Mouse (Mus musculus): ENCODE data around the gene Slmap.
"Not testable (repeated sequence)": the region's sequence is repeated elsewhere in the genome, so short reads cannot be mapped to it uniquely, and the experiment has no call there.

Gene Slmap

GRCm38 (mm10) chr14:26466544-26467125 is 68.1 kb downstream of the Slmap start:
- no peak for DNase-seq

- DNase-seq = no peak
Observed at GRCm38 (mm10) chr14:26465898-26466297, 68.8 kb downstream of the Slmap start.

GRCm38 (mm10) chr14:26459516-26459915 is 75.2 kb downstream of the Slmap start:
- DNase-seq = no peak

- peak; percentile 62 for DNase-seq
Observed at GRCm38 (mm10) chr14:26454851-26455250, 79.9 kb downstream of the Slmap start.

DNA sequence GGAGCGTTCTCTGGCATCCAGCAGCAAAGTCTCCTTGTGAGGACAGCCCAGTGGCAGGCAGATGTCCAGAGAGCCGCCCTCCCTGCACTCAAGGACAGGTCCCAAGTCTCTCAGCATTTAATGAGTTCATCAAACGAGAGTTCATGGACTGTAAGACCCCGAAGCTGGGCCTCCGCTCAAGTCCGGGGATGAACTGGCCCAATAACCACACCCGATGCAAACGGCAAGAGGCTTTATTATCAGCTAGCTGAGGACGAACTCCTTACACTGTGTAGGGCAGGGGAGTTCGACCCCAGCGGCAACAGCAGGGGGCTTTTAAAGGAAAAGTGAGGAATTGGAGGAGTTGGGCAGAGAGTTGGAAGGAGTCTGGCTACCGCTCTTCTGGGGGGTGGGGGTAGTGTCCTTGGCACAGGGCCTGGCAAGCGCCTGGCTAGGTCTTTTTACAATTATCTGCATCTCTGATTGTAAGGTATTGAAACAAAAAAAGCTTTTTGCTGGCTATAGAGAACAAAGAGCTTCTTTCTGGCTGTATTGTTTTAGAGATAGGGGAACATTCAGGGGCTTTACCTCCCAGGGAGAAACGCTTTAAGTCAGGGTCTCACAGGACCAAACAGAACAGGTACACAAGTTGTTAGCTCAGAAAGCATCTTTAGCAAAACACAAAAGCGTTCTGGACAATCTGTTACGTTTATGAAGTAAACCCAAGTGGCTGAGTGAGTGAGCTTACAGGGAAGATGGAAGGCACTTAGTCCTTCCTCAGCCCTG is 84.5 kb downstream of the Slmap start:
- DNase-seq = peak; percentile 10

DNA sequence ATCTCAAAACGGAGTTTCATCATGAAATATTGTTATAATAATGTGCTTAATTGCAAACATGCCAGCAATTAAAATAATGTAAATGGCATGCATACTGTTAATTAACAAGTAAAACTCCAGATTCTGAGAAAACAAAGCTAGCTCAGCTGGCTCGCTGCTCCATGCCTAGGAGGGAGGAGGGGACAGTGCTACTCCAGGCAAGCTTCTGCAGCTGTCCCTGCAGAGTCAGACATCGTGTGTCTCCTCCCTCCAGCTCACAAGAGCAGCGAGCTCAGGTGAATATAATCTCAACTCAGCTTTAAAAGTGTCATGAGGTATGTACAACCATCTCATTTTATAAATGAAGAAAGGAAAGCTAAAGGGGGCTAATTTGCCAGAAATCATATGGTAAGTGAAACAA is 86.2 kb downstream of the Slmap start:
- DNase-seq = no peak

GRCm38 (mm10) chr14:26447223-26447622 is 87.5 kb downstream of the Slmap start:
- no peak for DNase-seq

GRCm38 (mm10) chr14:26446538-26446937 is 88.2 kb downstream of the Slmap start:
- no peak for DNase-seq

- no peak for DNase-seq
Observed at GRCm38 (mm10) chr14:26442534-26442933, 92.2 kb downstream of the Slmap start.

DNA sequence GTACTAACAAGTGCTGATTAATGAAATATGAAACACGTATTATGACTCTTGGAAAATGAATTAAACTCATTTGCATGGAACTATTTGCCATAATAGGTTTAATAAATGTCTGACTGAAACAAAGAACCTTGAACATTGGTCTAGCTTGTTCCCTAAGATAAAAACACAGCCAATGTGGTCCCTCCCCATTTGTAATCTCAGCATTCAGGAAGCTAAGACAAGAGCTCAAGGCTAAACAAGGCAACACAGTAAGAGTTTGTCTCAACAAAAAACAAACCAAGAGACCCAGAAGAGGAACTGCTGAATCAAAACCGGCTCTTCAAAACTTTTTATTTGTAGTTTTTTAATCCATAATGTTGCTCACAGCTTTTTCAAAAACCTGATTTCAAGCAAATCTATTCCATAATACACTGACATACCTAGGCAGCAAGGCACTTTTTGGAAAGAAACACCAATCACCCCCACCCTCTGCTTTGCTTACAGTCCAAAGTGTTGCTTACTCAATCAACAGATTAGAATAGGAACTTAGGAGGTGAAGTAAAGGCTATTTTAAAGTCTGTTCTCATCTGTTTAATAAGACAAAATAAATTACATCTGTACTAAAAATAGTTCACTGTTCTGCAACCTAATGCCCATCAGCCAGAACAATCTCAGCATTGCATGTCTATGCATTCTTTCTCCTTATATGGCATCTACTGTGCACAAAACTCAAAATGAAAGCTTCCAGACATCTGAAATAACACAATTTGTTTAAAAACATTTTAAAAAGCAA is 93.5 kb downstream of the Slmap start:
- DNase-seq = no peak

DNA sequence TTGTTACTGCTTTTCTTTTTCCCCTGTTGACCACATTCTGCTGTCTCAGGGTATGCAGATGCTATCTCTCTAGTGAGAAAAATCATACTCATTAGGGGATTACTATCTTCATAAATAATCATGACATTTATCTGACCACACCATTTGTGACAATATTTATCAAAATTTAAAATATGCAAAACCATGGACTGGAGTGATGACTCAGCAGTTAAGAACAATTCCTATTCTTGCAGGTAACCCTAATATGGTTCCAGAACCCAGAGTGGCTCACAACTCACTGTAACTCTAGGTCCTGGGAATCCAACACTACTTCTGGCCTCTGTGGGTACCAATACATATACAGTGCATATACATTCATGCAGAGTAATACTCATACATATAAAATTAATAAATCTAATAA is 94.7 kb downstream of the Slmap start:
- DNase-seq = no peak

DNA sequence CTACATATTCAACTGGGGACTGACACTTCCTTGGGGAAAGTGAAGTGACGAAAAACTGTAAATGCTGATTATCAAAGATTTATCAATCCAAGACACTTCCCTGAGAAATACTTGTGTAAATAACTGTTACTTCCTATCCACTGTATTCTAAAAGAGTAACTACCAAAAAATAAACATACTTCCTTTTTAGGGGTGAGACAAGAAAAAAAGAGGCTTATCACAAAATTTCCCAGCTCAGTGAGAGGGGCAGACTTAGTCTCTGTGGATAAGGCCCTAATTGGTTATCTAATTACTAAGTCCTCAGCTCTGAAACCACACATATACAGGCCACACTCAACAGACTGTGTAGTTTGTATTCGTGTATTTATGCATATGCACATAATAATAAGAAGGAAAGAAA is 97.0 kb downstream of the Slmap start:
- no peak for DNase-seq

DNA sequence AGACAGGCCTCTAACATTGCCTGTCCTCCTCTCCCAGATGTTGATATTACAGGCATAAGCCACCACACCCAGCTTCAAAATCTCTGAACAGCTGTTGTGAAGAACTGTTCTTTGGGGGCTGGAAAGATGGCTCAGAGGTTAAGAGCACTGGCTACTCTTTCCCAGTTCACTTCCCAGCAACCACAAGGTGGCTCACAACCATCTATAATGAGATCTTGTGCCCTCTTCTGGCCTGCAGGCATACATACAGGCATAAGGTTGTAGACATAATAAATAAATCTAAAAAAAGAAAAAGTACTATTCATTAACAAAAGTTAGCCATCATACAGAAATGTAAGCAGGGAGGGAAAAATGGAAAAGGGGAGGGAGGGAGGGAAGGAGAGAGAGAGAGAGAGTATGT is 98.4 kb downstream of the Slmap start:
- no peak for DNase-seq

DNA sequence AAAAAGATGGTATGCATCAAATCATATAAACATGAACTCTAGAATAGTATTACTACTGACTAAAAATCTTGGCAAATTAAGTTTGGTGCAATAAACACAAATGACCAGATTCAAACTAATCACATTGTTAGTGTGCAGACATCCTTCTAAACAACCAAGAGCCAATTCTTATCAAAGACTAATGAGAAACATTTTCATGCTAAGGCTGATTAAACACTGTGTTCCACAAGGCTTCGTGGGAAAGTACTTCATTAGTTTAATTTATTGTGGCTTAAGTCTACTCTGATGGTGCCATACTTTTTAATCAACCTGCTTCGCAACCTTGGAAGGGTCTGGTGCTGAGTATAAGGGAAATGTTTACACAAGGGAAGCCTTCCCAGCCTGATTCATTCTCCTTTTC is 102.4 kb downstream of the Slmap start:
- DNase-seq = no peak

- no peak for DNase-seq
Observed at GRCm38 (mm10) chr14:26431919-26432318, 102.8 kb downstream of the Slmap start.

GRCm38 (mm10) chr14:26420231-26420630 is 114.5 kb downstream of the Slmap start:
- DNase-seq = no peak

GRCm38 (mm10) chr14:26417956-26418355 is 116.8 kb downstream of the Slmap start:
- DNase-seq = no peak

GRCm38 (mm10) chr14:26417088-26417487 is 117.6 kb downstream of the Slmap start:
- DNase-seq = no peak

GRCm38 (mm10) chr14:26413581-26413980 is 121.2 kb downstream of the Slmap start:
- DNase-seq = no peak

DNA sequence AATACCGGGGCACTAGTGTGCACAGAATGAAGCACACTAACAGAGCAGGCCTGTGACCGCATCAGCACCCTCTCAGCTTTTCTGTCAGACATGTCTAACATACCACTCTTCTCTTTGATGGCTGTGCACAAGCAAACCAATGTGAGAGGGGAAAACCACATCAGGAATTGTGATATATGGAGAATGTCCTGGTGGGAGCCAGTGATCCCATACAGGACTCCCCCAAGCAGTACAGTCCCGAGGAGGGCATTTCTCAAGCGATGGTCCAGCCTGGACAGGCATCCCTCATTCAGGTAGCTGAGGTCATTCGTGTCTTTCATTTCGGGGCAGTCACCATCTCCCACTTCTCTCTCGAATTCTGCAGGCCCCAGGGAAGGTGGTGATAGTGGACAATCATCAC is 128.0 kb downstream of the Slmap start:
- DNase-seq = no peak

GRCm38 (mm10) chr14:26398508-26399160 is 136.1 kb downstream of the Slmap start:
- no peak for DNase-seq

- DNase-seq = no peak
Observed at GRCm38 (mm10) chr14:26391866-26392265, 142.9 kb downstream of the Slmap start.

DNA sequence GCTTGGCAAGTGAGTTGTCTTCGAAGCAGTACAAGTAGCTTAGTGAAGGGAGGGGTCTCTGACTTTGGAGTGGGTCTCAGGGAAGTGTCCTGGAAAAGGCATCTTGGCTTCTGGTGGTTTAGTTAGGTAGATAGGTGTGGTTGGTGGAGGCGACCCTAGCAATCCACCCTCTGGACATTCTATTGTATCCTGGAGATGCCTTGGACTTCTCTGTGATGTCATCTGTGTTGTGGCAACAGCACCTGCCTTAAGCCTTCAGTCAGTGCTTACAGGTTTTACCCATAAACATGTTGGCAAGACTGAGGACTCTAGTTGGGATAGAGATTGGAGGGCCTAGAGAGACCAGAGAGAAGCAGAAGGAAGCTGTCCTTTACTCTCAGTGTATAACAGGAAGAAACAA is 145.8 kb downstream of the Slmap start:
- not testable (repeated sequence) for DNase-seq
